Mouse (Mus musculus) brain, embryonic 18.5 days (tissue): ENCODE data around the gene Gatad2a.

Experiments
- DNase-seq: peaks from one replicate; pipeline ENCODE4 v3.0.0-alpha.2; 2012; ENCODE audit warnings: low read depth, low spot score

Gene Gatad2a

GRCm38 (mm10) chr8:69937466-69937865 lies 58.7 kb downstream of the Gatad2a start:
- DNase-seq: no peak

- no peak for DNase-seq
Measured at GRCm38 (mm10) chr8:69936050-69936794, 60.0 kb downstream of the Gatad2a start.

DNA sequence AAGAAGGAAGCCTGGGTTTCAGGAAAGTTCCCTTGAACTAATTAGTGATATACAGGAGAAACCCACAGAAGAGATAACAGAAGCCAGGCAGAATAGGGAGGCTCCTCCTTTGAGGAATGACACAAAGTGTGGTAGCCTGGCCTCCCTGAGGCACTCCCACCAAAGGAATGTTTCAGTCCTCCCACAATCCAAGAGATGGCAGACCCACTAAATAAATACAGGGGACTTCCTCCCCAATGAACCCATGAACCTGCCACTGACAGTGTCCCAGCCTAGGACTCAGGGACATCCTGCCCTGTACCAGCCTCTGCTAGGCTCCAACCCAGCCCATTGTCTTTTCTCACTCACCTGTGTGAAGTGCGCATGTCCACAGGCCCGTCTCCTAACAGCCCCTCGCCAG lies 60.8 kb downstream of the Gatad2a start:
- no peak for DNase-seq

GRCm38 (mm10) chr8:69934582-69934981 lies 61.6 kb downstream of the Gatad2a start:
- no peak for DNase-seq

DNA sequence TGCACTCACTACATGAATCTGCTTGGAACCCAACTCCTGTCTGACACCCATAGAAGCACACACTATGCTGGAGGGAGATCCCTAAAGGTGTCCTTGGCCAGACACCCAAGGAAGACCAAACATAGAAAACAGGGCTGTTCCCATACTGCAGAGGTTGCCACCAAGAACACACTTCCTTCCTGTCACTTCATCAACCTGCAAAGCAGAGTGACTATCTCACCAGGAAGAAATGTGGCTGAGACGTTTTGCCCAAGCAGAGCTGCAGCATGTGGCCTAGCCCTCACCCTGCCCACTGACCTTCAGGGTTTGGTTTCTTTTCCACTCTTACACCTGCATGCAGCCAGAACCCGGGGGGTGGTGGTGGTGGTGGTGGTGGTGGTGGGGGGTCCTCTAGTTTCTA lies 62.4 kb downstream of the Gatad2a start:
- DNase-seq: no peak

GRCm38 (mm10) chr8:69926901-69927300 lies 69.3 kb downstream of the Gatad2a start:
- DNase-seq: no peak

GRCm38 (mm10) chr8:69923986-69924385 lies 72.2 kb downstream of the Gatad2a start:
- DNase-seq: no peak

- no peak for DNase-seq
Measured at GRCm38 (mm10) chr8:69921141-69921540, 75.0 kb downstream of the Gatad2a start.

GRCm38 (mm10) chr8:69919876-69920662 lies 76.1 kb downstream of the Gatad2a start:
- peak; percentile 46 for DNase-seq

DNA sequence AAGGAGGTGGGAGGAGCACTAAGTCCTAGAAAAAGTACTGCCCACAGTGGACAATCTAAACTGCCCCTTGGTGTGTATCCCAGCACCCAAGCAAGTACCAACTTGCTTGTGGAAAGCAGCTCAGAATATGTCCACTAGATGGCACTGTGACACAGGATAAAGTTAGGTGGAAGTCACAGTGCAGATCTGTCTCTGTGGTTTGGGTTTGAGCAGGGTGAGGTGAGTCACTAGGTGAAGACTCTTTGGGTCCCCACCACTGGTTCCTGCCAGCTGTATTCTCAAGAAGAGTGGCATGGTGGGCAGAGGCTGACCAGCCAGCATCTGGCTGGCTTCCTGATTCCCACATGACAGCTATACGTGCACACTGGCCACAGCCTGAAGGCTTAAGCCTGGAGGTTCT lies 77.2 kb downstream of the Gatad2a start:
- DNase-seq: peak; percentile 64

DNA sequence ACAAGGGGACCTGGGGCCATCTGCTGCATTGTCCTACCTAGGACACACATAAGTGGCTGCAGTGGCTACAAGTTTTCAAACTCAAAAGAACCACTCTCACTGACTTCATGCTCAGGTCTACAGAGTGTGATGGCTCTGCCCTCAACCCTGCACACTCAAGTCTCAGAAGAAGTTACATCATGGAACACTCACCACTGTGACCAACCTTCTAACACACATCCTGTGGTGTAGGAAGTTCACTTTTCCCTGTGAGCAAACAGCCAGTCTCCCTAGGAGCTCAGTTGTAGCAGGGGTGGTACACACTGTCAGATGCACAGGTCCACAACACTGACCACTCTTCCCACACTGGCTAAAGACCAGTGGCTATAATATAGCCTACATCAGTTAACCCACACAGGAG lies 77.7 kb downstream of the Gatad2a start:
- DNase-seq: no peak

DNA sequence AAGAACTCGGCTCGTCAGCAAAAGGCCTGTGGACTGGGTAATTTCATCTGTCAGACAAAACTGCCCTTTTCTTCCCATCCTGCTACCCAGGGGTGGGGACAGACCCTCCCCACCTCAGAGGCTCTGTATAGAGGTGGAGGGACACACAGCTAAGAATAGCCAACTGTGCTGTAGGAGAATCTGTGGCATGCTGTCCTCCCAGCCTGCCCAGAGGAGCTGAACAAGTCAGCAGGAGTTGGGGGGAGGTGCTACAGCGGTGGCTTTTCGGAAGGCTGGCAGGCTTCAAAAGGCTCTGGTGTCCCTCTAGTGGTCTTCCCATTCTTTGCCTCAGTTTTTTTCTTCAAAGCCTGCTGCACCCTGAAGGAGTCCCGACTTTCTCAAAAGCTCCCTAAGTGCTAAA lies 80.4 kb downstream of the Gatad2a start:
- DNase-seq: no peak

DNA sequence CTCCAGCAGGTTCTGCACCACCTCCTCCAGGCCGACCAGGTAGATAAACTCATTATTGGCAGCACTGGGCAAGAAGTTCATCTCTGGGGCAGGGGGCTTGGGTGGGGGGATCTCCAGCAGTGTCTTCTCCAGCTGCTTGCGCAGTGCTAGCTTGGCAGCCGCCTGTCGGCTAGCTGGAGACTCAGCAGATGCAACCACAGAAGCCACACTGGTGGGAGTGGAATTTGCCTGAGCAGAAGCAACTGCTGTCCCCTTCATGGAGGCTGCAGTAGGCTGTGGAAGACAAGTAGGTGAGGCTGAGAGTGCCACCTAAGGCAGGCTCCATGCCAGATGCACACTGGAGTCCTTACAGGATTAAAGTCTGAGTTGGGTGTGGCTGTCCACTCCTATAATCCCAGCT lies 81.7 kb downstream of the Gatad2a start:
- no peak for DNase-seq

DNA sequence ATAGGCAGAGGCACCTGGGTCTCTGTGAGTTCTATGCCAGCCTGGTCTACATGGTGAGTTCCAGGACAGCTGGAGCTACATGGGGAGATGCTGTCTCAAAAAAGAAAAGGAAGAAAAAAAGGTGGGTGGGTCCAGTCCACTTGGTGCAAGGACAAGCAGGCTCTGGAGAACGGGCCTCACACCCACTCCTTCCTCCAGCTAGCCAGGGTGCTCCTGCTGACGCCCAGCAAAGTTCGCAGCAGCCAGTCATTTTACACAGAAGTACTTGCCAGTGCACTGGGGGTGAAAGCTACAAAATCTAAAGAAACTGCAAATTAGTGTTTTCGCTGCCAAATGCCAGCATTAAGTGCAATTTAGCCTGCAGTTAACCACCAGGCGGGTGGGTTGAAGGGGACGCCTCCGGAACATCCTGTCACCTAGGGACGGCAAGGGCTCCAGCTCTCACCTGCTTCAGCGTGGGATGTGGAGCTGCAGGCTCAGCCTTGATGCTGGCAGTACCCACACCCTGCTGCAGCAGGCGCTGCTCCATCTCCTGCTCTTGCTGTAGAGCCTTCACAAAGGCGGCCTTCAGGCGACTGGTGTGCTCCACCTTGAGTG lies 83.6 kb downstream of the Gatad2a start:
- no peak for DNase-seq

DNA sequence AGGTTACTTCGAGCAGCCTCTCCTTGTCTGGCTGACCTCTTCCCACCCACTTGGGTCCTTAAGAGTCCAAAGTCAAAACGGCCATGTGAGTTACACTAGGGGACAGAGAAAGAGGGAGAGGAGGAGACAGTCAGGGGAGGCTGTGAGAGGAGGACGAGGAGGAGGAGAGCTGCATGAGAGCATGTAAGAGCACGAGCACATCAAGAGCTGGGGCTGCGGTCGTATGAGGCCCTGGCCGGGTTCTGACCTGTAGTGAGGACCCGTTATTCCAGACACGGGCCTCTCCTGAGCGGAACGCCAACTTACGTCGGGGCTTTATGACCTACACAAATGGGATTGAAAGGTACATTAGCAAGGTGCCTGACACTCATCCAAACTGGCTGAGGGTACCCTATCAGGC lies 84.3 kb downstream of the Gatad2a start:
- DNase-seq: no peak

GRCm38 (mm10) chr8:69907106-69907505 lies 89.1 kb downstream of the Gatad2a start:
- DNase-seq: no peak

- no peak for DNase-seq
Measured at GRCm38 (mm10) chr8:69906260-69906659, 89.9 kb downstream of the Gatad2a start.

- no peak for DNase-seq
Measured at GRCm38 (mm10) chr8:69904096-69904495, 92.1 kb downstream of the Gatad2a start.

GRCm38 (mm10) chr8:69903063-69903542 lies 93.1 kb downstream of the Gatad2a start:
- peak; percentile 99 for DNase-seq

GRCm38 (mm10) chr8:69902163-69903062 lies 93.8 kb downstream of the Gatad2a start, which contains the start of the genes Tssk6, Ndufa13 and Yjefn3:
Tssk6 (plus strand) TSS chr8:69902184.
Ndufa13 (minus strand) TSS chr8:69902558.
Yjefn3 (minus strand) TSS chr8:69902712.
- no peak for DNase-seq

DNA sequence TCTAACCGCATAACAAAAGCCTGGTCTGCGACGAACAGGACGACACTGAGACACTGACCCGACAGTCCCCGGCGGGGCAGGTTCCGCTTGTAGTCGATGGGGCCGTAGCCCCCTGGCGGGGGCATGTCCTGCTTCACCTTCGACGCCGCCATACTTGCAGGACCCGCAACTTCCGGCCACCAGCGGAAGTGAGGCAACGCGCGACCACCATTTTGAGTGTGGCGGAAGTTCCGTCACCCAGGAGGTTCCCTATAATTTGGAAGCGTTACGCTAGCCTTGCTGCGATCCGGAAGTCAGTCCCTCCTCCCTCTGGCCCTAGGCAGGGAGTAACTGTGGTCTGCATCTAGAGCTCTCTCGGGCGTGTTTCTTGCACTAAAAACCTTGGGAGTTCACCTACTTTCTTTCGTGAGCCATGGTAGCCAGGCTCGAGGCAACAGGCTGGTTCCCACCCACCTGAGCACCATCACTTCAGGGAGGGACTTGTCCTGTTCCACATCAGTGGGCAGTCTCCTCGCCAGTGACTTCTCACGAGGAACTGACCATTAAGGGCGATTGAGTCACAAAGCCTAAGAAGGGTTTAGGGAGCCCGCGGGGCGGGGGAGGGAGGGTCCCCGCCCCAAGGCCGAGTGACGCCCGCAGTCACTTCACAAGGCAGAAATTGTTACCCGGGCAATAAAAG lies 94.6 kb downstream of the Gatad2a start:
- DNase-seq: peak; percentile 89
